Mouse (Mus musculus) testis, adult 2 months (tissue): ENCODE measurements around the gene Cpm. TPM values are rescaled to one million over a fixed set of nuclear protein-coding genes. Genes with fewer than 3 reads are reported as not detected.
"Not testable (repeated sequence)": the region's sequence is repeated elsewhere in the genome, so short reads cannot be mapped to it uniquely, and the experiment has no call there.

Experiments
- H3K27ac ChIP-seq: fragments of 200-500 bp; 2 replicates; pipeline ENCODE4 v1.5.1; 2012; ENCODE audit warnings: low read depth, low read length; ENCODE audit not compliant: control insufficient read depth, insufficient read depth
- H3K27me3 ChIP-seq: fragments of 200-500 bp; 2 replicates; pipeline ENCODE4 v1.6.1; 2012; ENCODE audit warnings: mild to moderate bottlenecking, low read length, moderate library complexity; ENCODE audit not compliant: control insufficient read depth, insufficient read depth
- H3K36me3 ChIP-seq: fragments of 200-500 bp; 2 replicates; pipeline ENCODE4 v1.6.1; 2012; ENCODE audit warnings: mild to moderate bottlenecking, low read length; ENCODE audit not compliant: control insufficient read depth, insufficient read depth
- H3K4me1 ChIP-seq: fragments of 200-500 bp; 2 replicates; pipeline ENCODE4 v1.6.1; 2012; ENCODE audit warnings: low read length; ENCODE audit not compliant: control insufficient read depth, insufficient read depth
- H3K4me3 ChIP-seq: fragments of 200-500 bp; 2 replicates; pipeline ENCODE4 v1.5.1; 2012; ENCODE audit warnings: low read depth, mild to moderate bottlenecking, low read length, moderate library complexity, mixed read lengths; ENCODE audit not compliant: control insufficient read depth
- CTCF ChIP-seq: fragments of 200-500 bp; IDR thresholded peaks from 2 replicates; pipeline ENCODE4 v1.5.1; 2012; ENCODE audit warnings: low read depth, mild to moderate bottlenecking, inconsistent platforms, low read length, moderate library complexity; ENCODE audit not compliant: control insufficient read depth, insufficient read depth, insufficient replicate concordance
- POLR2A ChIP-seq: fragments of 200-500 bp; IDR thresholded peaks from 2 replicates; pipeline ENCODE4 v1.6.1; 2012; ENCODE audit warnings: low read depth, mild to moderate bottlenecking, inconsistent platforms, low read length, moderate library complexity; ENCODE audit not compliant: control insufficient read depth
- polyA plus RNA-seq: library from polyadenylated mRNA; depleted of rRNA; stranded (reverse); fragments of >200 nt; gene quantifications from 2 replicates; pipeline ENCODE4 v1.2.3, GENCODE M21; 2012; rRNA removed

Cpm gene
- polyA plus RNA-seq, 1 experiment, result 0.77 TPM

DNA sequence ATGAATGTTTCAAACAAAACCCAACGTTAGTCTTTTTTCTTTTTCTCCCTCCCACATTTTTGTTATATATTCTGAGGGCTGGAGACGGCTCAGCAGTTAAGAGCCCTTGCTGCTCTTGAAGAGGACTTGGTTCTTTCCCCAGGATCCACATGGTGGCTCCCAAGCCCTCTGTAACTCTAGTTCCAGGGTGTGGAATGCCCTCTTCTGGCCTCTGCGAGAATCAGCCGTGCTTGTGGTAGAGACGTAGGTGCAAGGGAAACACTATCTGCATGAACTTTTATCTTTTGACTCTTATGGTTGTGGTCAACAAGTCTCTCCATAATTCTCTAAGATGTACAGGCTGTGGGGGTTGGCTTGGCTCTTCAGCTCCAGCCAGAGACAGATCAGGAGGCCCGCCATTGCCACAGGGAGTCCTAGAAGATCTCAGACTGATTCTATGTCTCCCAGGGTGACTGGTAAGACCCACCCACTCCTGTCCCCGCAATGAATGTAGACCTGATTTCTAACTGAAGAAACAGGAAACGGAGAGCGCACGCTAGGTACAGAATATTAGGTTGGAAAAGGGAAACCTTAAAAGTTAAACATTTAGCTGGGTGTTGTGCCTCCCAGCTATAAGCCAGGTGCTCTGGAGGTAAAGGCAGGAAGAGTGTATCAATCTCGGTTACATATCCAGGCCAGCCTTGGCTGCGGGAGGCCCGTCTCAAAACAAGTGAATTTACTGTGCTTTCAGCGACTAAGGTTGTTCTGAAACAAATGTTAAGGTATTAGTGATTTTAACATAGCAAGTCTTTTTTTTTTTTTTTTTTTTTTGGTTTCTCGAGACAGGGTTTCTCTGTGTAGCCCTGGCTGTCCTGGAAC lies 102.2 kb downstream of the Cpm start:
- Histone ChIP-seq H3K36me3 (no peaks in the 10 kb centered on the region), H3K4me1 (peaks cover 2% of the 10 kb centered on the region), H3K4me3 (no peak overlapping the region), H3K27ac (no peak overlapping the region), H3K27me3 (no peaks in the 10 kb centered on the region)
- TF ChIP-seq POLR2A (no peak), CTCF (peak; percentile 45; the same call in 1 of the 2 replicates)

DNA sequence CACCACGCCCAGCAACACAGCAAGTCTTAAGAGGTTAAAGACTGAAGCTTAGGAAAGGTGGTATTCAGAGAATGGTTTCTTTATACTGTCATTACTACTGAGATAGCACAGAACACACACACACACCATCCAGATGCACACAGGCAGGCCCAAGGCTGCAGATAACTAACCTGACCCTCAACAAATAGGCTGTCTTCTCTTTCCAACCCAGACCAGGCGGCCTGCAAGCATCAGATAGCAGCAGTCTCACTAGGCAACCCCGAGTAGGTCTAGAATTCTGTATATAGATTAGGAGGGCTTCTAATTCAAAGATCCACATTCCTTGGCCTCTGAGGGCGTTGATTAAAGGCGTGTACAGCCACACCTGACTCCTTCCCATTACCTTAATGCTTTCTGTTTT lies 102.9 kb downstream of the Cpm start:
- TF ChIP-seq CTCF, result no peak
- TF ChIP-seq POLR2A, result no peak
- H3K4me1 ChIP-seq, result peaks cover 2% of the 10 kb centered on the region
- no peaks in the 10 kb centered on the region for H3K36me3 ChIP-seq
- H3K27ac ChIP-seq, result no peak overlapping the region
- no peaks in the 10 kb centered on the region for H3K27me3 ChIP-seq
- H3K4me3 ChIP-seq, result no peak overlapping the region

DNA sequence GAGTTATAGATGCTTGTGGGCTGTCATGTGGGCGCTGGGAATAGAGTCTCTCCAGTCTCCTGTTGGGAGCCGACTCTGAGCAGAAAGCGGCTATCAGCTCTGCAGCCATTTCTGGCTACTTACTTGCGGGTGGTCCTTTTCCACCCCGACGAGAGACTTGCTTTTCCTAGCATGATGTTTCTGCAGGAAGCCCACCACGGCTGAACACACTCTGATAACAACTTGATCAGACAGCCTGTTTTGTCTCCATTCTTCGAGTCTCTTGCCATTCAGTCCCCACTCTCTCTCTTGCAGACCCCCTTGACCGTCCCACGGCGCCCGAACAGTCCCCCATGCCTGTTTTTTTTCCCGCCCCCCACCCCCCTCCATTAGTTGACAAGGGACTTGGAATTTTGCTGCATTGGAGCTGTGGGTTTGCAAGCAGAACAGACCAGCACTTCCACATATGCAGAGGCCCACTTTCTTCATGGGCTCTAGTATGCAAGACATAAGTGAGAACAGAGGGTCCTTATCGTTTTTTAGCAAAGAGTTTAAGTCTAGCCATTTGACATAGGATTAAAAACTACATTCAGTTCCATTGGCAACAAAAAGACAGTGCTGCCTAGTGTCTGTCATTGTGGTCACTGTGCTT lies 103.8 kb downstream of the Cpm start:
- H3K36me3 ChIP-seq, result no peaks in the 10 kb centered on the region
- no peaks in the 10 kb centered on the region for H3K27me3 ChIP-seq
- TF ChIP-seq POLR2A, result no peak
- no peak for TF ChIP-seq CTCF
- no peak overlapping the region for H3K4me3 ChIP-seq
- H3K4me1 ChIP-seq, result peaks cover 2% of the 10 kb centered on the region
- no peak overlapping the region for H3K27ac ChIP-seq

DNA sequence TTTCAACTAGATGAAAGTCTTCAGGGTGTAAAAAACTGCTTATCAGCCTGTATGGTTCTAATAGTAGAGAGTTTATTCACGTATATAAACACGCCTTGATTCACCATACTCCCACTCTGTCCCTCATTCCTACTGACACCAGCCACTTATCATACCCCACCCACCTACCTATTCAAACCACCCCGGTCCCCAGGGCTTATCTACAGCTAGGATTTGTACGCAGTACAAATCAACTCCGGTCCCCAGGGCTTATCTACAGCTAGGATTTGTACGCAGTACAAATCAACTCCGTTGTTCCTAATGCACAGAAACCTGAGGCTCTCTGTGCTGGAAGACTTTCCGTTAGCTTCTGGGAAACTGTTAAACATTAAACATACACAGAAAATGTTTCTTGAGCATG lies 104.3 kb downstream of the Cpm start:
- not testable (repeated sequence) for H3K4me3 ChIP-seq, H3K27ac ChIP-seq

DNA sequence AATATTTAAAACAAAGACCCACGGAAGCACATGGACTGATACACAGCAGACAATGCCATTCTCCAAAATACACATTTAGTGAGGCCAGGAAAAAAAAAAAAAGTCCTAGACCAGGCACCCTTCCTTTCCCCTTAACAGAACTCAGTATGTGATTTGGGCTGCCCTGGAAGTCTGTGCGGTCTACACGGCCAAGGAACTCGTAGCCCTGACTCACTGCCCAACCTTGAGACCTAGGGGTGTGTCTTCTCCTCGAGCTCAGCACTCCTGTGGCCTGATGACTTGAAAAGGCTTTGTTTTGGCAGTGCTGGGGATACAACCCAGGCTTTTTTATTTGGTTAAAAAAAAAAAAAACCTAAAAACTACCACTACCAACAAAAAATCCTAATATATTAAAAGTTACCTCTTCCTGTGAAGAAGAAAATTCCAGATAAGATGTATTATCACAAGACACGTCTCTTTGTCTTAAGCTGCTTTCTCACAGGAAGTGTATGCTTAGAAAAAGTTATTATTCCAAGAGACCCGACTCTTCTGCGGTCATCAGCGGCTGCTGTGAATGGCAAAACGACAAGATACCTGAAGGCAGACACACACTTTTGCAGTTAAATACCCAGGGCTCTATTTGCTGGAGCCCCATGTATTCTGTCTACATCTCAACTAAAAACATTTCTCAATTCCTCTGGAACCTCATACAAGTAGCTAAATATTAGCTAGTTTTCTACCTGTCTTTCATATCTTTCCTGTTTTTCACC lies 105.0 kb downstream of the Cpm start:
- not testable (repeated sequence) for H3K27me3 ChIP-seq, H3K36me3 ChIP-seq, H3K27ac ChIP-seq, H3K4me3 ChIP-seq, H3K4me1 ChIP-seq

More for the DNA sequence above, 104.3 kb downstream of the Cpm start:
- H3K4me1 ChIP-seq, H3K36me3 ChIP-seq, H3K27me3 ChIP-seq: not testable (repeated sequence)

DNA sequence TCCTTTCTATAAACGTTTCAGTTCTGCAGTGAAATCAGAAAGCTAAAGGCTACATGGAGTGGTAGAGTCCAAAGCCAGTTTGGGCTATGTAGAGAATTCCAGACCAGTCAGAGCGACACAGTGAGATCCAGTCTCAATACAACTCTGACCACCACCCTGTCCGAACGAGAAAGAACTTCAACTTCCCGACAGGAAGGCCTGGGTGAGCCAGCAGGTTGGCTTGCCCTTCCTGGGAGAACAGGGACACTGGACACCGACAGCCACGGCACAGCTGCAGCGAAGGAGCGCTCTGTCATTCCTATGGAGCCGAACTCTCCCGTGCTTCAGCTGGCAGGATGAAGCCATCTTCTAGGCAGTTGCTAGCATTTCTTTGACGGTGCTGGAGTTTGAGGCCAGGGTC lies 106.1 kb downstream of the Cpm start:
- not testable (repeated sequence) for H3K27ac ChIP-seq, H3K36me3 ChIP-seq, H3K27me3 ChIP-seq, H3K4me3 ChIP-seq, H3K4me1 ChIP-seq

DNA sequence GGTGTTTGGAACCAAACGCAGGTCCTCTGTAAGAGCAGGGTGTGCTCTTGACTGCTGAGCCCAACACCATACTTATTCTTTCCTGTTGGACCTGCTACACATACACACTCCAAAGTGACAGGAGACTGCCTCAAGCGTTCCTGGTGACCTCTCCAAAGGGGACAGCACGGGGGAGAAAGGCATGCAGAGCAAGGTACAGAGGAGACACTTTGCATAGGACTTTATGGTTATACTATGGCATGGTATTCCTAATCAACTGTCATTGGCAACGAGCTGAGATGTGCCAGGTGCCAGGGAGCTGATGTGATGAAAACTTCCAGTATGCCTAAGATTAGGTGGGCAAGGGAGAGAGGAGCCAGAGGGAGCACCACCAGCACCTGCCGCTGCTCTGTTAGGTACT lies 107.3 kb downstream of the Cpm start:
- TF ChIP-seq CTCF (no peak), POLR2A (no peak)
- no peaks in the 10 kb centered on the region for H3K27me3 ChIP-seq
- H3K36me3 ChIP-seq, result peaks cover 2% of the 10 kb centered on the region; the same call in 1 of the 2 replicates
- no peak overlapping the region for H3K4me3 ChIP-seq
- no peaks in the 10 kb centered on the region for H3K4me1 ChIP-seq
- H3K27ac ChIP-seq, result no peak overlapping the region

Other genes starting within 250 kb of the Cpm start
- 23.6 and 26.7 TPM in 2 replicates for gene Cpsf6, start 249.5 kb upstream of the Cpm start, polyA plus RNA-seq
- 95.4 and 99.3 TPM in 2 replicates for gene Mdm2, start 81.3 kb downstream of the Cpm start, polyA plus RNA-seq
- 2.3 and 2.7 TPM in 2 replicates for gene Slc35e3, start 116.9 kb downstream of the Cpm start, polyA plus RNA-seq
- gene Nup107, start 163.2 kb downstream of the Cpm start, polyA plus RNA-seq, result 12.7 and 16.8 TPM in 2 replicates
- gene Rap1b, start 216.5 kb downstream of the Cpm start, polyA plus RNA-seq, result 9.6 and 13.8 TPM in 2 replicates